Mouse (Mus musculus) heart, embryonic 16.5 days (tissue): ENCODE results near the gene Hsd3b4. TPM values are rescaled to one million over a fixed set of nuclear protein-coding genes. Genes with fewer than 3 reads are reported as not detected.

Experiments
- polyA plus RNA-seq: library from polyadenylated mRNA; unstranded; fragments of >200 nt; fragmentation: Nextera tagmentation; extraction: Ambion mirVana; gene quantifications from 2 replicates; pipeline ENCODE4 v1.2.1, GENCODE M21; 2015

The Hsd3b4 gene
- polyA plus RNA-seq, 1 experiment from 2014 or later: not detected

Other genes starting within 250 kb of the Hsd3b4 start
- gene Hmgcs2, start 230.1 kb downstream of the Hsd3b4 start, polyA plus RNA-seq: 9.2 and 9.7 TPM in 2 replicates
- gene Phgdh, start 170.5 kb downstream of the Hsd3b4 start, polyA plus RNA-seq: 94.8 and 112 TPM in 2 replicates
- 9.3 and 9.8 TPM in 2 replicates for gene Zfp697, start 128.1 kb downstream of the Hsd3b4 start, polyA plus RNA-seq
- gene Gm4450, start 53.4 kb downstream of the Hsd3b4 start, polyA plus RNA-seq: not detected in 2 replicates
- gene Gm10681, start 78.3 kb upstream of the Hsd3b4 start, polyA plus RNA-seq: not detected in 2 replicates
- gene Hsd3b5, start 119.7 kb upstream of the Hsd3b4 start, polyA plus RNA-seq: not detected in 2 replicates
- 0.05 TPM in 1 of 2 replicates, not detected in the other for gene Hsd3b2, start 214.0 kb upstream of the Hsd3b4 start, polyA plus RNA-seq